Mouse (Mus musculus) gastrocnemius, postnatal 14 days (tissue): ENCODE data around the gene Nemf. TPM values are rescaled to one million over a fixed set of nuclear protein-coding genes. Genes with fewer than 3 reads are reported as not detected.
"Not testable (repeated sequence)": the region's sequence is repeated elsewhere in the genome, so short reads cannot be mapped to it uniquely, and the experiment has no call there.

Experiments used
- DNase-seq: peaks from one replicate; pipeline ENCODE4 v3.0.0; 2021; ENCODE audit warnings: mixed read lengths
- intact Hi-C: fragments of 180-260 bp; cut with DNase I; formaldehyde crosslinking; loops from one replicate; pipeline ENCODE4 v1.15.1; 2025; ENCODE audit warnings: low total_unique reads
- total RNA-seq, 2 experiments: library from RNA; stranded (reverse); gene quantifications; 2 replicates each; pipeline ENCODE4 v1.2.3; 2021

The Nemf gene
- total RNA-seq, 2 experiments from 2014 or later = 16.8 to 19.1 TPM

GRCm38 (mm10) chr12:69376132-69376531, 19.2 kb upstream of the Nemf start:
- intact Hi-C loops = no loop called here
- no peak for DNase-seq

DNA sequence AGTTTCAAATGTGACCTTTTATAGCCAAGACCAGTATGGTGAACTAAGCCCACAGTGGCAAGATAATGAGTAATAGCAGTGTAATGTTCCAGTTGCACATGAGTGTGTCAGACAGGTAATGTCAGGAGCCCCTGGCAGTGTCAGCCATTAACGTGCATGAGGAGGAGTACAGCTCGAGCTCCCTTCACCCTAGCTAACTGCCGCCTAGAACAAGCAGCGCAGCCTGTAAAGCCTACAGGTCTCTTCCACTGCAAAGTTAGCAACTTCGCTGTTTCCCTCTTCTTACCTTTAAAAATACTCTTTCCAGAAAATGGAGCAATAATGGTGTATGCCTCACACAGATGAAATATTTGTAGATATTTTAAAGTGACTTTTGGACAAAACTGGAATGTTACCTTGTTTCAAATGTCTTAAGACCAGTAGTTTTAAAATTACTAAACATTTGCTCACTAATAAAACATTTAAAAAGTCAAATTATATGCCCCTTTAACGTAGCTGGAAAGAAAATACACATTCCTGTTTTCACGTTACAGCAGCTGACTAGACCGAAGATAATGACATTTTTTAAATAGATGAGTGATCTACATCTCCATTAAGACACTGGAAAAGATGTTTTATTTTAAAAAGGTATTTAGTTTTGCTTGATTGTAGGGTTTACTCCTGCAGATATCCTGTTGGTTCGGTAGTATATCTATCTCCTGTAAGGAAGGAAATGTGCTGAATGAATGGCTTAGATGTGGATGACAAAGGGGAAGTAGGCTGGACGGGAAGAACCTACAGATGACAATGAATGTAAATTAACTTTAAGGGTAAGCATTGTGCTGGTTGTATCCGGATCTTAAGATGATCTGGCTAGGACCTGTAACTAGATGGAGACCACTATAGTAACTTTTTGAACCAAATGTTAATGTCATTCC, 17.1 kb upstream of the Nemf start:
- no peak for DNase-seq
- intact Hi-C loops = no loop called here

DNA sequence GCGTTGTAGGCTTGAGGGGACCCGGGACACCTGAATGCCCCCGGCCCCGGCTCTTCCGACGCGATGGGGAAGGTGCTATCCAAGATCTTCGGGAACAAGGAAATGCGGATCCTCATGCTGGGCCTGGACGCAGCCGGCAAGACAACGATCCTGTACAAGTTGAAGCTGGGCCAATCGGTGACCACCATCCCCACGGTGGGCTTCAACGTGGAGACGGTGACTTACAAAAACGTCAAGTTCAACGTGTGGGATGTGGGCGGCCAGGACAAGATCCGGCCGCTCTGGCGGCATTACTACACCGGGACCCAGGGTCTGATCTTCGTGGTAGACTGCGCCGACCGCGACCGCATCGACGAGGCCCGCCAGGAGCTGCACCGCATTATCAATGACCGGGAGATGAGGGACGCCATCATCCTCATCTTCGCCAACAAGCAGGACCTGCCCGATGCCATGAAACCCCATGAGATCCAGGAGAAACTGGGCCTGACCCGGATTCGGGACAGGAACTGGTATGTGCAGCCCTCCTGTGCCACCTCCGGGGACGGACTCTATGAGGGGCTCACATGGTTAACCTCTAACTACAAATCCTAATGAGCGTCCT, 15.9 kb upstream of the Nemf start:
- intact Hi-C loops = no loop called here

GRCm38 (mm10) chr12:69371854-69372671, 15.1 kb upstream of the Nemf start, which contains the start of the genes Arf6 and Gm9887:
Arf6 (plus strand) TSS chr12:69372150.
Gm9887 (minus strand) TSS chr12:69372458.
- intact Hi-C loops = no loop called here
- peak; percentile 99 for DNase-seq

More for the DNA sequence above, 15.9 kb upstream of the Nemf start:
- DNase-seq = peak; percentile 19

GRCm38 (mm10) chr12:69371421-69371853, 14.5 kb upstream of the Nemf start:
- DNase-seq = peak; percentile 71
- intact Hi-C loops = no loop called here

DNA sequence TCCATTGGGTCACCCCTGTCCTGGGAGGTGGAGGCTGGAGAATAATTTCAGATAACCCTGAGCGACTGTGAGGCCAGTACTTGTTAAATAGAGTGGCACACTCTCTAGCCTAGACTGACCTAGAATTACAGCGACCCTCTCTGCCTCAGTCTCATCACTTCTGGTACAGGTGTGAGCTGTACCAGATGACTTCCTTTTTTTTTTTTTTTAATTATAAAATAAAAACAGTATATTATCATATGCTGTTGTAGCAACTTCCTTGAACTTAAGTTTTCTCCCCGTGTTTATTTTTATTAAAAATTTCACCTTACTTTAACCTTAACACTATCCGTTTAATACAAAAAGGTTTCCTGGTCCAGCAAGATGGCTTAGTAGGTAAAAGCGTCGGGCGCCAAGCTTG, 14.0 kb upstream of the Nemf start:
- DNase-seq = no peak
- intact Hi-C loops = no loop called here

DNA sequence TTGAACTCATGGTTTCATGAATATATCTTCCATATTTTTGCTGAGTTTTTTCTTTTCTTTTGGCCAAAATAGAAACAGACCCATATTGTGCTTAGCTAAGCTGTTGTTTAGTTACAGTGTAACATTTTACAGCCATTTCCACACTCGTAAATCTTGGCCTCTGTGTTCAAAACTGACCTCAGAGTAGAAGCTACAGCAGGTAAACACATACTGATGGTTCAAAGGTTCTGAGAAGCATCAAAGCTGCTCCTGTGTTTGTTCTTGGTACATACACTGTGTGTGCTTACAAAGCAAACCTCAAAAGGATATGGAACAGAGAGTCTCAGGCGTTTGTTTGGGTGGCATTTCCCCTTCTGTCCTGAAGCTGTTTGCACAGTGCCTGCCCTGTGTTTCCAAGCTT, 10.6 kb upstream of the Nemf start:
- no peak for DNase-seq
- intact Hi-C loops = loop anchor here (10.0 kb wide), 1 partner anchor 207 kb away; no protein-coding TSS in a partner anchor

DNA sequence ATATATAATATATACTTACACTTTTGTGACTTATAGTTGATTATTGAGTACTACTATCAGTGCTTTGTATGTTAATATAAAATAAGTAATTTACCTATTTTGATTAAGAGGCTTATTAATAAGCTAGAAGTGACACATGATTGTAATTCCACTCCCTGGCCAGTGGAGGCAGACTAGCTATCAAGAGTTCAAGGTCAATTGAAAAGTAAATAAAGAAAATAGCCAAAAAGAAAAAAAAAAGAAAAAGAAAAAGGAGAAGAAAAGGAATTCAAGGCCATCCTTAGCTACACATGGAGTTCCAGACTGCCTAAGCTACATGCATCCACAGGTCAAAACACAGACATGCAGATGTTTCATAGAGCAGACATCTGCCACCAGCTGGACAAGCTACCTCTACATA, 9.5 kb upstream of the Nemf start:
- intact Hi-C loops = loop anchor here (10.0 kb wide), 1 partner anchor 208 kb away; no protein-coding TSS in a partner anchor
- DNase-seq = no peak

- DNase-seq = no peak
- intact Hi-C loops = loop anchor here (10.0 kb wide), 1 partner anchor 209 kb away; no protein-coding TSS in a partner anchor
Measured at GRCm38 (mm10) chr12:69365757-69366156, 8.8 kb upstream of the Nemf start.

- peak; percentile 84 for DNase-seq
- intact Hi-C loops = loop anchor here (10.0 kb wide), 1 partner anchor 211 kb away; no protein-coding TSS in a partner anchor
Measured at GRCm38 (mm10) chr12:69363899-69364762, 7.2 kb upstream of the Nemf start.

DNA sequence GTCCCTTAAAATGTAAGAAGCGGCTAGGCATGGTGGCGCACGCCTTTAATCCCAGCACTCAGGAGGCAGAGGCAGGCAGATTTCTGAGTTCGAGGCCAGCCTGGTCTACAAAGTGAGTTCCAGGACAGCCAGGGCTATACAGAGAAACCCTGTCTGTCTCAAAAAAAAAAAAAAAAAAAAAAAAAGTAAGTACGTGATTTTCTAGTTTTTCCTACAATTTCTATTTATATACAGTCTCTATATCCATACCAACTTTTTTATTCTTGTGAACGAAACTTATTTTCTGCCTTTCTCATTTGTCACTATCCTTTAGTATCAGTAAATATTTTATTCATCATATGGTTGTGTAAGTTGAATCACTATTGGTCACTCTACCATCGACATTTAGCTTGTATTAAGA, 6.1 kb upstream of the Nemf start:
- intact Hi-C loops = loop anchor here (10.0 kb wide), 1 partner anchor 212 kb away; no protein-coding TSS in a partner anchor
- DNase-seq = not testable (repeated sequence)

GRCm38 (mm10) chr12:69362388-69362787, 5.4 kb upstream of the Nemf start:
- intact Hi-C loops = loop anchor here (10.0 kb wide), 1 partner anchor 212 kb away; no protein-coding TSS in a partner anchor
- DNase-seq = no peak

DNA sequence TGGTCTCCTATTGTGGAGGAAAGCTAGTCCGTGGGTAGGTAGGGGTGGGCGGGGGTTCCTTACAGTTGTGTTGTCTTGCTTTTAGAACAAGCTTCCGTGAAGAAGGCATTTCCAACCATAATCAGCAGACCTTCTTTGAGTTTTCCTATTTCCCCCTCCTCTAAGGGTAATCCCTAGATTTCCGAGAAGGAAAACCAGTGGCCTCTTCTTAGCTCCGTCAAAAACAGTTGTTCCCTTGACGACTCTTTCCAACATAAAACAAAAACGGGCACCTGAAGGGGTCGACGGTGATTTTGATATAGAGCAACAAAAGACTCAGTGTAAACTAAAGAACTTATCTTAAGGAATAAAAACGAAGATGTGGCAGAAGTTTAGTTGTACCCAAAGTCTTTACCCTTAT, 5.0 kb upstream of the Nemf start:
- no peak for DNase-seq
- intact Hi-C loops = loop anchor here (10.0 kb wide), 1 partner anchor 213 kb away; no protein-coding TSS in a partner anchor

- intact Hi-C loops = loop anchor here (10.0 kb wide), 1 partner anchor 214 kb away; no protein-coding TSS in a partner anchor
- peak; percentile 98 for DNase-seq
Measured at GRCm38 (mm10) chr12:69360997-69361899, 4.3 kb upstream of the Nemf start.

DNA sequence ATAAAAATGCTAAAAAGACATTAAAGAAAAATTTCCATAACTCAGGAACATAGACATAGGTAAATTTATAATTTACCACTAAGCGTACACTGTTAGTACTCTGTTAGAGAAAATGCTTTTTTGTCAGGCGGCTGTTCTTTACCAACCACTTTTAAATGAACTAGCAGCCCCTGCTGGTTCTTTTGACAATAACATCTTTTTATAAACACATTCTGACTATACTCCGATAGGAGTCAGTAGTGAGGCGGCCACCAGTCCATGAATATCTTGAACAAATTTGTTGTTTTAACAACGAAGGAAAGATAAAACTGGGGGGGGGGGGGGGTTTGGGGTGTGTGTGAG, 3.7 kb upstream of the Nemf start:
- intact Hi-C loops = loop anchor here (10.0 kb wide), 1 partner anchor 214 kb away; no protein-coding TSS in a partner anchor
- no peak for DNase-seq

- intact Hi-C loops = no loop called here
- no peak for DNase-seq
Measured at GRCm38 (mm10) chr12:69357300-69357646, 308 bp upstream of the Nemf start.

GRCm38 (mm10) chr12:69351685-69352084, 5.3 kb downstream of the Nemf start:
- intact Hi-C loops = loop anchor here (5.0 kb wide), 1 partner anchor 34 kb away; no protein-coding TSS in a partner anchor
- no peak for DNase-seq
